Mouse (Mus musculus): ENCODE measurements around the gene Mn1.
A peak's percentile ranks its signal among the peaks of the same experiment; 100 is the strongest.

Mn1 gene

GRCm38 (mm10) chr5:111409412-111410044 lies 7.6 kb upstream of the Mn1 start:
- no peak for DNase-seq

- DNase-seq, result no peak
Observed at GRCm38 (mm10) chr5:111410665-111411064, 6.5 kb upstream of the Mn1 start.

GRCm38 (mm10) chr5:111414192-111414591 lies 3.0 kb upstream of the Mn1 start:
- DNase-seq, result peak; percentile 40

GRCm38 (mm10) chr5:111414770-111415249 lies 2.4 kb upstream of the Mn1 start:
- no peak for DNase-seq

- DNase-seq, result no peak
Observed at GRCm38 (mm10) chr5:111415575-111415974, 1.6 kb upstream of the Mn1 start.

GRCm38 (mm10) chr5:111416048-111416447 lies 1.1 kb upstream of the Mn1 start:
- no peak for DNase-seq

- no peak for DNase-seq
Observed at GRCm38 (mm10) chr5:111417378-111418131, 393 bp downstream of the Mn1 start.

GRCm38 (mm10) chr5:111418202-111419120 lies 1.3 kb downstream of the Mn1 start:
- no peak for DNase-seq

- no peak for DNase-seq
Observed at GRCm38 (mm10) chr5:111419121-111419881, 2.1 kb downstream of the Mn1 start.

- no peak for DNase-seq
Observed at GRCm38 (mm10) chr5:111420011-111420691, 3.0 kb downstream of the Mn1 start.

GRCm38 (mm10) chr5:111420896-111421295 lies 3.7 kb downstream of the Mn1 start:
- DNase-seq, result no peak

GRCm38 (mm10) chr5:111421424-111421823 lies 4.3 kb downstream of the Mn1 start:
- DNase-seq, result no peak

- no peak for DNase-seq
Observed at GRCm38 (mm10) chr5:111422058-111422800, 5.1 kb downstream of the Mn1 start.

- no peak for DNase-seq
Observed at GRCm38 (mm10) chr5:111423011-111423410, 5.8 kb downstream of the Mn1 start.

GRCm38 (mm10) chr5:111423616-111424015 lies 6.5 kb downstream of the Mn1 start:
- DNase-seq, result no peak

GRCm38 (mm10) chr5:111425813-111426212 lies 8.7 kb downstream of the Mn1 start:
- DNase-seq, result no peak

GRCm38 (mm10) chr5:111426249-111426648 lies 9.1 kb downstream of the Mn1 start:
- no peak for DNase-seq

- DNase-seq, result no peak
Observed at GRCm38 (mm10) chr5:111428882-111429281, 11.7 kb downstream of the Mn1 start.

- DNase-seq, result no peak
Observed at GRCm38 (mm10) chr5:111429726-111430125, 12.6 kb downstream of the Mn1 start.

GRCm38 (mm10) chr5:111431007-111431730 lies 14.0 kb downstream of the Mn1 start:
- DNase-seq, result no peak

All from kidney, adult 11 months (tissue).